14 mouse cellular contexts compared by ENCODE assay signal in the genomic region with DNA sequence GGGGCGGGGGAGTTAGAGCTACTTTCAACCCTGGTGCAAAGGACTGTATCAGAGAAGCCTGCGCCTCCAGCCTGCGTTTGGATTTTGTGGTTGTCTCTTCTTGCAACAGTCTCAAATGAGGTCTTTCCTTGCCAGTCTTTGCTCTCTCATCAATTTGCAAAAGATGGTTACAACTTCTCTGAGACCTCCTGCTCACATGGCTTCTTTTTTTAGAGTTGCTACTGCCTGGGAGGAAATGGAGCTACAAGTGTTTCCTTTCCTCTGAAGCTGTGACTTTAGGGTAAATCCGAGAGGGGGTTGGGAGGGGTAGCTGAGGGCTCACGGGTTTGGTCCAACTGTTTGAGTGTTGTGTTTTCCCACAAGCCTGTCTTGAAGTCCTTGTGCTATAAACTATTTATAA. TPM values are rescaled to one million over a fixed set of nuclear protein-coding genes. Genes with fewer than 3 reads are reported as not detected.
A peak's percentile ranks its signal among the peaks of the same experiment; 100 is the strongest.
DNase-seq lines count a peak whose midpoint lies in the region; ATAC-seq and TF ChIP-seq lines count a peak whose summit lies in the region.
"Had no signal": no experiment of that assay in that cellular context is flagged by ENCODE, and none has a peak within 500 bp of the region (broad histone marks: within the 10 kb centered on the region; RNA-seq: fewer than 3 reads in every experiment).

No protein-coding gene starts in this region.

- no peak overlapping the region for H3K9ac ChIP-seq in midbrain, embryonic 11.5 days (ENCODE audit: low read length)
- H3K9ac ChIP-seq: hindbrain, embryonic 15.5 days had no signal

- 67% methylated on average over 5 of the region's 5 CpGs for WGBS in midbrain, embryonic 11.5 days

- H3K9me3 ChIP-seq in midbrain, embryonic 11.5 days (ENCODE audit: control insufficient read depth, low read length), result no peaks in the 10 kb centered on the region
- H3K9me3 ChIP-seq: G1E; hindbrain, embryonic 15.5 days had no signal

- H3K36me3 ChIP-seq in splenic B cell, adult 2 months (ENCODE audit: control insufficient read depth, insufficient read depth, low read length, poor library complexity, severe bottlenecking), result no peaks in the 10 kb centered on the region
- no peaks in the 10 kb centered on the region for H3K36me3 ChIP-seq in midbrain, embryonic 11.5 days (ENCODE audit: control insufficient read depth, insufficient read depth, low read length)
- H3K36me3 ChIP-seq: G1E; hindbrain, embryonic 15.5 days had no signal

- no peaks in the 10 kb centered on the region for H3K4me1 ChIP-seq in midbrain, embryonic 11.5 days (ENCODE audit: control insufficient read depth, insufficient read depth, low read length)
- H3K4me1 ChIP-seq: hindbrain, embryonic 15.5 days had no signal

- no peak overlapping the region for H3K4me2 ChIP-seq in midbrain, embryonic 11.5 days
- H3K4me2 ChIP-seq: hindbrain, embryonic 15.5 days had no signal

- ATAC-seq in CD4-positive, CD25-positive, alpha-beta regulatory T cell, adult 4 months, result peak; percentile 53
- ATAC-seq in hematopoietic stem cell, adult 5-6 weeks (replicated peaks in 1 of 2; ENCODE audit: insufficient read depth in 1 of 2, low FRiP score in 2 of 2, low TSS enrichment in 1 of 2, low read depth in 1 of 2, poor library complexity in 2 of 2, severe bottlenecking in 2 of 2), result peak; percentile 78 to 89
- no peak for ATAC-seq in midbrain, embryonic 11.5 days (ENCODE audit: low FRiP score)

- H3K27me3 ChIP-seq in splenic B cell, adult 2 months (ENCODE audit: control insufficient read depth, insufficient read depth, low read length, poor library complexity, severe bottlenecking), result no peaks in the 10 kb centered on the region
- no peaks in the 10 kb centered on the region for H3K27me3 ChIP-seq in midbrain, embryonic 11.5 days (ENCODE audit: control insufficient read depth, insufficient read depth, low read length)
- H3K27me3 ChIP-seq: hindbrain, embryonic 15.5 days had no signal

- no peak overlapping the region for H3K27ac ChIP-seq in layer of hippocampus, adult 2 months
- H3K27ac ChIP-seq in midbrain, embryonic 11.5 days (ENCODE audit: low read depth, low read length), result no peak overlapping the region
- H3K27ac ChIP-seq: hindbrain, embryonic 15.5 days had no signal

- peak; percentile 32 for DNase-seq in layer of hippocampus, adult 11-12 months (ENCODE audit: low spot score)
- DNase-seq in layer of hippocampus, adult 2 months (ENCODE audit: low spot score in 2 of 2), result no peak
- peak; percentile 49 for DNase-seq in splenic B cell, adult 2 months (ENCODE audit: low read depth, low spot score)
- no peak for DNase-seq in cerebellum, postnatal 25 days
- no peak for DNase-seq in midbrain, embryonic 11.5 days (ENCODE audit: low spot score, missing footprints)
- no peak for DNase-seq in gastrocnemius, postnatal 36 days
- DNase-seq: adrenal gland, adult 2 months; cerebellum, adult 9-10 months; layer of hippocampus, postnatal 36 days had no signal

- intact Hi-C loops in gastrocnemius, postnatal 36 days (cut with DNase I), result no loop called here

- H3K4me3 ChIP-seq in layer of hippocampus, adult 2 months, result no peak overlapping the region
- no peak overlapping the region for H3K4me3 ChIP-seq in midbrain, embryonic 11.5 days (ENCODE audit: low read depth, low read length)
- H3K4me3 ChIP-seq: erythroblast, embryonic 14.5 days; hindbrain, embryonic 15.5 days had no signal

- no peak for TF ChIP-seq CTCF in layer of hippocampus, adult 2 months (conservative IDR thresholded peaks at IDR 0.05)

RNA-seq across cellular contexts. Expression of gene Il6st, which starts 30.6 kb away (rescaled TPM):
- total RNA-seq in layer of hippocampus, adult 2 months (2021), result 10 to 100 TPM; 73.0 to 76.5 TPM
- 10 to 100 TPM; 52.9 to 65.9 TPM for polyA plus RNA-seq in CD4-positive, CD25-positive, alpha-beta regulatory T cell, adult 4 months (2017; shearing (Covaris generic))
- total RNA-seq in hematopoietic stem cell, adult 5-6 weeks (2017), result 23.8 and 26.0 TPM in 2 replicates
- 28.4 and 32.3 TPM in 2 replicates for polyA plus RNA-seq in midbrain, embryonic 11.5 days (2014; fragmentation: Nextera tagmentation; extraction: Ambion mirVana)
- 100 to 1,000 TPM; 124 to 163 TPM for total RNA-seq in gastrocnemius, postnatal 36 days (2021)

Comparison
In these comparisons a context has a peak if more than half of its experiments do, and no peak if none do; other contexts are left out.
1. DNase-seq: peak in layer of hippocampus, adult 11-12 months (single experiment) and splenic B cell, adult 2 months (single experiment); none in layer of hippocampus, adult 2 months (0 of 2), cerebellum, postnatal 25 days (0 of 2), midbrain, embryonic 11.5 days (single experiment) and gastrocnemius, postnatal 36 days (0 of 2).